Mouse (Mus musculus) heart, adult 2 months (tissue): ENCODE measurements around the gene Lcp2.
"Not testable (repeated sequence)": the region's sequence is repeated elsewhere in the genome, so short reads cannot be mapped to it uniquely, and the experiment has no call there.

ENCODE experiments used
- CTCF ChIP-seq: fragments of 200-600 bp; IDR thresholded peaks from 2 replicates; pipeline ENCODE4 v1.8.1; 2022; ENCODE audit warnings: antibody characterized with exemption, mild to moderate bottlenecking, moderate library complexity
- POLR2A ChIP-seq: fragments of 200-500 bp; IDR thresholded peaks from 2 replicates; pipeline ENCODE4 v1.6.1; 2011; ENCODE audit warnings: mild to moderate bottlenecking, low read depth, low read length, control low read depth; ENCODE audit not compliant: insufficient read depth

DNA sequence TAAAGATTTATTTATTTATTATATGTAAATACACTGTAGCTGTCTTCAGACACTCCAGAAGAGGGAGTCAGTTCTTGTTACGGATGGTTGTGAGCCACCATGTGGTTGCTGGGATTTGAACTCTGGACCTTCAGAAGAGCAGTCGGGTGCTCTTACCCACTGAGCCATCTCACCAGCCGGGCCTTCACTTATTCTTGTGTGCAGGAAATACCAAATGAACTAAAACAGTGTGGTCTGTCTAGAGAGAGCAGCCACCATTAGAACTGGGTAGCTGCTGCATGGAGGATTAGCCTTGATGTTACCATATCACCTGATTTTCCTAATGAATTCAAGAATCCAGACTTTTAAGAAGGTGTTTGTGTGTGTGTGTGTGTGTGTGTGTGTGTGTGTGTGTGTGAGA lies 79.0 kb downstream of the Lcp2 start:
- TF ChIP-seq CTCF, POLR2A: not testable (repeated sequence)
